ENCODE assay signal across 15 mouse cellular contexts in genomic region chr2:33037429-33037828, GRCm38 (mm10). TPM values are rescaled to one million over a fixed set of nuclear protein-coding genes. Genes with fewer than 3 reads are reported as not detected.
A peak's percentile ranks its signal among the peaks of the same experiment; 100 is the strongest.
DNase-seq lines count a peak whose midpoint lies in the region; ATAC-seq and TF ChIP-seq lines count a peak whose summit lies in the region.
"Had no signal": no experiment of that assay in that cellular context is flagged by ENCODE, and none has a peak within 500 bp of the region (broad histone marks: within the 10 kb centered on the region; RNA-seq: fewer than 3 reads in every experiment).

No protein-coding gene starts in this region.

- intact Hi-C loops in left cerebral cortex, adult 2 months (cut with DNase I), result loop anchor here (5.0 kb wide), 1 partner anchor 85 kb away; no protein-coding TSS in a partner anchor

- DNase-seq in midbrain, embryonic 14.5 days, result peak; percentile 35
- DNase-seq in frontal cortex, postnatal 10 days (ENCODE audit: low spot score in 2 of 2), result peak; percentile 66 to 77
- peak; percentile 56 to 58 for DNase-seq in left cerebral cortex, adult 2 months (ENCODE audit: extremely low spot score in 1 of 2, low spot score in 2 of 2)
- DNase-seq in right cerebral cortex, postnatal 4 days, result peak; percentile 63
- DNase-seq in heart, adult 18-20 months, result no peak
- no peak for DNase-seq in ovary, adult 18-20 months (ENCODE audit: low spot score)

- no peak overlapping the region for H3K4me3 ChIP-seq in midbrain, embryonic 14.5 days (replicated peaks; ENCODE audit: low read depth, low read length)
- H3K4me3 ChIP-seq in midbrain, embryonic 13.5 days (replicated peaks), result no peak overlapping the region
- no peak overlapping the region for H3K4me3 ChIP-seq in left cerebral cortex, adult 2 months
- H3K4me3 ChIP-seq: embryonic facial prominence, embryonic 10.5 days; forebrain, embryonic 12.5 days; heart, embryonic 12.5 days; limb, embryonic 13.5 days; lung, embryonic 15.5 days; midbrain, embryonic 15.5 days had no signal

- no peak for ATAC-seq in midbrain, embryonic 14.5 days (ENCODE audit: low FRiP score, low TSS enrichment)
- no peak for ATAC-seq in midbrain, embryonic 13.5 days
- ATAC-seq: activated CD4-positive, CD25-positive, alpha-beta regulatory T cell, adult 4 months; intestine, embryonic 16.5 days; midbrain, embryonic 15.5 days had no signal

- H3K27ac ChIP-seq in midbrain, embryonic 14.5 days (replicated peaks; ENCODE audit: low read depth, low read length), result no peak overlapping the region
- H3K27ac ChIP-seq in midbrain, embryonic 13.5 days, result no peak overlapping the region
- H3K27ac ChIP-seq in left cerebral cortex, adult 2 months, result peak overlapping the region; percentile 70
- H3K27ac ChIP-seq: embryonic facial prominence, embryonic 10.5 days; forebrain, embryonic 12.5 days; limb, embryonic 13.5 days; lung, embryonic 15.5 days; midbrain, embryonic 15.5 days had no signal

- no peaks in the 10 kb centered on the region for H3K9me3 ChIP-seq in midbrain, embryonic 14.5 days (ENCODE audit: control insufficient read depth, low read length)
- H3K9me3 ChIP-seq in midbrain, embryonic 13.5 days, result no peaks in the 10 kb centered on the region
- H3K9me3 ChIP-seq: embryonic facial prominence, embryonic 10.5 days; forebrain, embryonic 12.5 days; heart, embryonic 12.5 days; limb, embryonic 13.5 days; lung, embryonic 15.5 days; midbrain, embryonic 15.5 days had no signal

- no peak for TF ChIP-seq CTCF in left cerebral cortex, adult 2 months (IDR thresholded peaks at IDR 0.05)

- no peaks in the 10 kb centered on the region for H3K36me3 ChIP-seq in midbrain, embryonic 14.5 days (ENCODE audit: control insufficient read depth, insufficient read depth, low read length)
- no peaks in the 10 kb centered on the region for H3K36me3 ChIP-seq in midbrain, embryonic 13.5 days
- H3K36me3 ChIP-seq: embryonic facial prominence, embryonic 10.5 days; forebrain, embryonic 12.5 days; heart, embryonic 12.5 days; limb, embryonic 13.5 days; lung, embryonic 15.5 days; midbrain, embryonic 15.5 days had no signal

- no peaks in the 10 kb centered on the region for H3K4me1 ChIP-seq in midbrain, embryonic 14.5 days (ENCODE audit: control insufficient read depth, insufficient read depth, low read length)
- H3K4me1 ChIP-seq in midbrain, embryonic 13.5 days (replicated peaks), result no peaks in the 10 kb centered on the region
- H3K4me1 ChIP-seq: embryonic facial prominence, embryonic 10.5 days; forebrain, embryonic 12.5 days; limb, embryonic 13.5 days; lung, embryonic 15.5 days; midbrain, embryonic 15.5 days had no signal

- H3K27me3 ChIP-seq in midbrain, embryonic 14.5 days (ENCODE audit: control insufficient read depth, insufficient read depth, low read length), result no peaks in the 10 kb centered on the region
- no peaks in the 10 kb centered on the region for H3K27me3 ChIP-seq in midbrain, embryonic 13.5 days
- H3K27me3 ChIP-seq: forebrain, embryonic 12.5 days; heart, embryonic 12.5 days; limb, embryonic 13.5 days; lung, embryonic 15.5 days; midbrain, embryonic 15.5 days had no signal

- no peak overlapping the region for H3K9ac ChIP-seq in midbrain, embryonic 14.5 days (replicated peaks; ENCODE audit: low read length)
- H3K9ac ChIP-seq in midbrain, embryonic 13.5 days (replicated peaks), result no peak overlapping the region
- H3K9ac ChIP-seq: forebrain, embryonic 12.5 days; heart, embryonic 12.5 days; limb, embryonic 13.5 days; lung, embryonic 15.5 days; midbrain, embryonic 15.5 days had no signal

- WGBS in midbrain, embryonic 14.5 days, result 69% methylated on average over 1 of the region's 1 CpGs
- WGBS in midbrain, embryonic 13.5 days, result 60% methylated on average over 1 of the region's 1 CpGs

- no peak overlapping the region for H3K4me2 ChIP-seq in midbrain, embryonic 14.5 days (ENCODE audit: low read length)
- no peak overlapping the region for H3K4me2 ChIP-seq in midbrain, embryonic 13.5 days (replicated peaks)
- H3K4me2 ChIP-seq: forebrain, embryonic 12.5 days; heart, embryonic 12.5 days; limb, embryonic 13.5 days; lung, embryonic 15.5 days; midbrain, embryonic 15.5 days had no signal

RNA-seq across cellular contexts. Expression of gene Slc2a8, which starts 55.5 kb away (rescaled TPM):
- 16.0 and 18.2 TPM in 2 replicates for polyA plus RNA-seq in midbrain, embryonic 14.5 days (2014; fragmentation: Nextera tagmentation; extraction: Ambion mirVana)
- 19.2 and 20.6 TPM in 2 replicates for polyA plus RNA-seq in midbrain, embryonic 13.5 days (2015; fragmentation: Nextera tagmentation; extraction: Ambion mirVana)
- 10 to 100 TPM; 23.9 to 26.7 TPM for total RNA-seq in left cerebral cortex, adult 2 months (2021)
- 10 to 100 TPM; 15.0 to 17.3 TPM for total RNA-seq in heart, adult 18-20 months (2021)

Comparison
In these comparisons a context has a peak if more than half of its experiments do, and no peak if none do; other contexts are left out.
1. DNase-seq: peak in midbrain, embryonic 14.5 days (single experiment), frontal cortex, postnatal 10 days (2 of 2), left cerebral cortex, adult 2 months (2 of 2) and right cerebral cortex, postnatal 4 days (single experiment); none in heart, adult 18-20 months (0 of 2) and ovary, adult 18-20 months (single experiment).